Mouse (Mus musculus): ENCODE data around the gene Cep97. TPM values are rescaled to one million over a fixed set of nuclear protein-coding genes. Genes with fewer than 3 reads are reported as not detected.

Cep97 gene
- total and polyA plus RNA-seq, 2 experiments from 2014 or later, result 6.8 to 7.7 TPM

DNA sequence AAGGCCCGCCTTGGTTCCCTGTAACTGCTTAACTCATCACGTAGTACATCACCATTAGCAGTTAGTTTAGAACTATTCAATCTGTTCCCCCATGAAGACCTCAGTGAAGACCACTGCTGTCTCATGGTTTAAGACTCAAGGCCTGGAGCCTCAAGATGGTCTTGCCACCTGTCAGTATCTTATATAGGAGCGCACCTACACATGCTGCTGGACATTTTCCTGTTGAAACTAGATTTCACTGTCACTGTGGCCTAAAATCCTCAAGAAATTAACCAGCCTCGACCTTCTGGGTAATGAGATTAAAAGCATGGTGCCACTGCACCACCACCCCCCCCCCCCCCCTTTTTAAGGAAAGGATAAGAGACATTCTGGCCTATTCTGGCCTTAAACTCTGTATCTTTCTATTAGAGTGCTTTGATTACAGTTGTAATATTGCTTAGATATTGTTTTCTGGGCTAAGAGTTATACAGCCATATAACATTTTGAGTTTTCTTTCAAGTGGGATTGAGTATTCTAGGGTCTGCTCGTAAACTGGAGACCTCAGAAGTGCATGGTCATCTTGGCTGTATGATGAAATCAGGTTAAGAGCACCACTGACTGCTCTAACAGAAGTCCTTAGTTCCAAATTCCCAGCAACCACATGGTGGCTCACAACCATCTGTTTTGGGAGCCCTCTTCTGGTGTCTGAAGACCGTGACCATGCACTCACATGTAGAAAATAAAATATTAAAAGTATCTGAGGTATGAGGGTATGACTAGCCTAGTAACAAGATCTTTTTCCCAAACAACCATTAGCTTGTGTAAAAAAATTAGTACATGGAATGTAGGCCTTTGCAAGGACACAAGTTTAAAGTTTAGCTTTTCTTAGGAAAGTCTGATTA, 37.3 kb upstream of the Cep97 start:
- Histone ChIP-seq H3K27me3 (ENCODE audit: insufficient read depth, low read length) (no peaks in the 10 kb centered on the region), H3K4me1 (ENCODE audit: insufficient read depth, low read length) (peaks cover 9% of the 10 kb centered on the region), H3K27ac (ENCODE audit: low read depth, low read length) (no peak overlapping the region), H3K9me3 (ENCODE audit: low read length) (no peaks in the 10 kb centered on the region), H3K36me3 (ENCODE audit: insufficient read depth, low read length) (peaks cover 19% of the 10 kb centered on the region), H3K4me3 (ENCODE audit: low read depth, low read length) (no peak overlapping the region), H3K9ac (replicated peaks; ENCODE audit: low read length, poor library complexity, severe bottlenecking) (no peak overlapping the region), H3K4me2 (ENCODE audit: low read depth, low read length, poor library complexity, severe bottlenecking) (no peak overlapping the region)
- ATAC-seq (ENCODE audit: low FRiP score) (no peak), DNase-seq (ENCODE audit: low spot score) (no peak)
- WGBS, result 75% methylated on average over 6 of the region's 6 CpGs
- 0 out of 2 replicates have a peak, but pooled peaks have one; percentile 25 for TF ChIP-seq CTCF (IDR thresholded peaks at IDR 0.05)

DNA sequence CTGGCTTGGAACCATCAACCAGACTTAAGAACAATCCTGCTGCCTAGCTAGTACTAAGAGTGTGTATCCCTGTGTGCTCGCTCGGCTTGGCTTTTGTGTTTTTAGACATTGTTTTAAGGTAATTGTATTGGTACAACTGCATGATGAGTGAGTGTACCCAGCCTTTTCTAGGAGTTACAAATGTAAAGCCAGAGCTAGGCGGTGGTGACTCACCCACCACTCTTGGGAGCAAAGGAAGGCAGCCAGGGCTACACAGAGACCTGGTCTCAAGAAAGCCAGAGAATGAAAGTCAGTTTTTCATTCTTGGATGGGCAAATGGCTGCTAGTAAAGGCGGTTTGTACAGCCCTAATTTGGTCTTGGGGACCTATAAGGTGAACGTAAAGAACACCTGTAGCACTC, 35.8 kb upstream of the Cep97 start:
- peaks cover 6% of the 10 kb centered on the region for H3K4me1 ChIP-seq (ENCODE audit: insufficient read depth, low read length)
- peaks cover 19% of the 10 kb centered on the region for H3K36me3 ChIP-seq (ENCODE audit: insufficient read depth, low read length)
- no peak for DNase-seq (ENCODE audit: low spot score)
- H3K9ac ChIP-seq (replicated peaks; ENCODE audit: low read length, poor library complexity, severe bottlenecking), result no peak overlapping the region
- H3K4me2 ChIP-seq (ENCODE audit: low read depth, low read length, poor library complexity, severe bottlenecking), result no peak overlapping the region
- H3K27ac ChIP-seq (ENCODE audit: low read depth, low read length), result no peak overlapping the region
- no peaks in the 10 kb centered on the region for H3K27me3 ChIP-seq (ENCODE audit: insufficient read depth, low read length)
- no peak for ATAC-seq (ENCODE audit: low FRiP score)
- WGBS, result 94% methylated on average over 5 of the region's 5 CpGs
- H3K9me3 ChIP-seq (ENCODE audit: low read length), result no peaks in the 10 kb centered on the region
- TF ChIP-seq CTCF (IDR thresholded peaks at IDR 0.05), result no peak
- no peak overlapping the region for H3K4me3 ChIP-seq (ENCODE audit: low read depth, low read length)

DNA sequence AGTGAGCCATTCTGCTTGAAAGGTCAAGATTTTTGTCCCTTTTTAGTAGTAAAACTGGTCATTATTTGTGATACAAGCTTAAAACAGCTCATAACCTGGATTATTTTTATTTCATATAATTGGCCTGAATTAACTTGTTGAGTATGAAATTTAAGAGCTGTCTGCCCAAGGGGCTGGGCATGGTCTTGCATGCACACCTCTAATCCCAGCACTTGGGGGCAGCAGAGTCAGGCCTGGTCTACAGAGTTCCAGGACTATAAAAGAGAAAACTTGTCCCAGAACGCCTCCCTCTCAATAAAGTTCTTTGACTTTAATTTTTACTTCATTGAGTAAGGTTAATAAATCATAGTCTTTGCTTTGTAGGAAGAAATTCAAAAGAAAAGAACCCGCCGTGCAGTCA, 34.5 kb upstream of the Cep97 start:
- Histone ChIP-seq H3K4me1 (ENCODE audit: insufficient read depth, low read length) (peaks cover 5% of the 10 kb centered on the region; the same call in 1 of the 2 replicates), H3K36me3 (ENCODE audit: insufficient read depth, low read length) (peaks cover 19% of the 10 kb centered on the region), H3K9ac (replicated peaks; ENCODE audit: low read length, poor library complexity, severe bottlenecking) (no peak overlapping the region), H3K4me2 (ENCODE audit: low read depth, low read length, poor library complexity, severe bottlenecking) (no peak overlapping the region), H3K4me3 (ENCODE audit: low read depth, low read length) (no peak overlapping the region), H3K27ac (ENCODE audit: low read depth, low read length) (no peak overlapping the region), H3K9me3 (ENCODE audit: low read length) (no peaks in the 10 kb centered on the region), H3K27me3 (ENCODE audit: insufficient read depth, low read length) (no peaks in the 10 kb centered on the region)
- ATAC-seq (ENCODE audit: low FRiP score) (no peak), DNase-seq (ENCODE audit: low spot score) (peak; percentile 64)
- 82% methylated on average over 3 of the region's 3 CpGs for WGBS
- peak; percentile 71 for TF ChIP-seq CTCF (IDR thresholded peaks at IDR 0.05)

DNA sequence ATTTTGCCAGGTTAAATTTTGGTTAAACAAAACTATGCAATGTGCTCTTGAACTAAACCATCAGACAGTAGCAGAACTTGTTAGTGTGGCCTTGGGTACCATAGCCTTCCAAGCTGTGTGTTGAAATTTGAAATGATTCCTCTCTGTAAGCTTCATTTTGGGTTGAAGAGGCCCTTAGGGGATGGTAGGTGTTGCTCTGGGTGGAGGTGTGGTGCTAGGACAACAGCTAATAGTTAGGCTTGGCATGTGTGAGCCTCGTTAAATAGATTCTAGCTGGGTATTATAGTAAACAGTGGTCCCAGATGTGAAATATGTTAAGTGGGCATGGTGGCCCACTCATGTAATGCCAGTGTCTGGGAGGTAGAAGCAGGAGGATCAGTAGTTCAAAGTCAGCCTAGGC, 32.6 kb upstream of the Cep97 start:
- peak overlapping the region; percentile 68 for H3K4me3 ChIP-seq (ENCODE audit: low read depth, low read length)
- peak overlapping the region; percentile 84; the same call in 1 of the 2 replicates for H3K27ac ChIP-seq (ENCODE audit: low read depth, low read length)
- no peaks in the 10 kb centered on the region for H3K9me3 ChIP-seq (ENCODE audit: low read length)
- TF ChIP-seq CTCF (IDR thresholded peaks at IDR 0.05), result no peak
- no peak for ATAC-seq (ENCODE audit: low FRiP score)
- H3K27me3 ChIP-seq (ENCODE audit: insufficient read depth, low read length), result no peaks in the 10 kb centered on the region
- 47% methylated on average over 1 of the region's 1 CpGs for WGBS
- peak overlapping the region; percentile 91 for H3K9ac ChIP-seq (replicated peaks; ENCODE audit: low read length, poor library complexity, severe bottlenecking)
- peaks cover 19% of the 10 kb centered on the region for H3K36me3 ChIP-seq (ENCODE audit: insufficient read depth, low read length)
- no peak for DNase-seq (ENCODE audit: low spot score)
- peaks cover 5% of the 10 kb centered on the region; the same call in 1 of the 2 replicates for H3K4me1 ChIP-seq (ENCODE audit: insufficient read depth, low read length)
- H3K4me2 ChIP-seq (ENCODE audit: low read depth, low read length, poor library complexity, severe bottlenecking), result peak overlapping the region; percentile 66

DNA sequence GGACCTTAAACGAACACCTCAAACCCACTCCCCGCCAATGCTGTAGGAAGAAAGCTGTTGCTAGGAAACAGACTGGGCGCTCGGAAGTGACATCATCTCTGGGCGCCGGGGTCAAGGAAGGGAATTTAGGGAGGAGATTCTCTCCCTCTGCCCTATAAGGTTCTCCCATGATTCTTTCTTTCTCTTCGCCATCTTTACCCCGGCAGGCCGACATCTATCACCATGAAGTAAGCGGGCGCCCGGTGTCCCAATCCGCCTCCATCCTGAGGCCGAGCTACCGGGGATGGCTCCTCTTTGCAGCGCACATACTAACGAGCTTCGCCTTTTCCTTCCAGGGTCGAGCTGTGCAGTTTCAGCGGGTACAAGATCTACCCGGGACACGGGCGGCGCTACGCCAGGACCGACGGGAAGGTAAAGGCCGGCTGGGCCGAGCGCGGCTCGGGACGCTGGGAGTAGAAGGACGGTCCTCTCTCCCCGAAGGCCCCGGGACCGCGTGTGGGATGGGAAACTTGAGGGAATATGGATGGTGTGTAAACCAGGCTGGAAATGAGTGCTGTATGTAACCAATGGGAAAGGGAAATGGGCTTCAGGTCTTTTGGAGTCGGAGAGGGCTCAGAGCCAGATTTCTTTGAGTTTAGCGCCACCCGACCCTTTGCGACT, 31.7 kb upstream of the Cep97 start, which contains the start of gene Rpl24:
Gene Rpl24 (plus strand): TSS at position 64 of the 660 bp plus-strand sequence.
- WGBS, result under 1% methylated on average over 42 of the region's 42 CpGs
- no peaks in the 10 kb centered on the region for H3K9me3 ChIP-seq (ENCODE audit: low read length)

More for the DNA sequence above, 31.7 kb upstream of the Cep97 start, which contains the start of gene Rpl24:
- peaks cover 5% of the 10 kb centered on the region; the same call in 1 of the 2 replicates for H3K4me1 ChIP-seq (ENCODE audit: insufficient read depth, low read length)
- ATAC-seq (ENCODE audit: low FRiP score), result peak; percentile 95
- peak within 1 kb of the TSS; percentile 84 for H3K27ac ChIP-seq (ENCODE audit: low read depth, low read length)
- peak within 1 kb of the TSS; percentile 91 for H3K9ac ChIP-seq (replicated peaks; ENCODE audit: low read length, poor library complexity, severe bottlenecking)
- H3K27me3 ChIP-seq (ENCODE audit: insufficient read depth, low read length), result no peaks in the 10 kb centered on the region
- no peak for TF ChIP-seq CTCF (IDR thresholded peaks at IDR 0.05)
- peak within 1 kb of the TSS; percentile 68 for H3K4me3 ChIP-seq (ENCODE audit: low read depth, low read length)
- peaks cover 13% of the 10 kb centered on the region for H3K36me3 ChIP-seq (ENCODE audit: insufficient read depth, low read length)
- H3K4me2 ChIP-seq (ENCODE audit: low read depth, low read length, poor library complexity, severe bottlenecking), result peak within 1 kb of the TSS; percentile 66
- peak; percentile 96 for DNase-seq (ENCODE audit: low spot score)
